Mouse (Mus musculus): ENCODE measurements at regions not wholly inside any gene's neighbourhood (a gene's known extent, or its start where the extent isn't known, plus 50 kb on each side); places are given as distances from the start of the nearest gene placed in this dataset.

DNA sequence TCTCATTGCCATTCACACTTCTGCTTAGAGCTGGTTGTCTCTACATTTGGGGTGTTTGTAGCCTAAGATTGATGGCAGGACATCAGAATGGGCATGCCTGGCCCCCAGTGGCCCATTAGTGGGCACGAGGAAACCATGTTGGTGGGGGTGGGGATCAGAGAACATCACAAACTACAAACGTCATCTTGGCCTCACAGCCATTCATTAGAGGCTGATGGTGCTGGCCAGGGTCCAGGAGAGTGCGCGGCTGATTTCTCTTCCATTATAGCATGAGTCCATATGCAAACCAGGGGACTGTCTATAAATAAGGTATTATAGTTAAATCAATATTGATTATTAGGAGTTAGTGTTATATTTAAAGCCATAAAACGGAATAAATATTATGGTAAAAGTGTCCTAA lies 67.9 kb downstream of the 3100002H09Rik start:
- DNase-seq (ENCODE audit: low read depth), result no peak

DNA sequence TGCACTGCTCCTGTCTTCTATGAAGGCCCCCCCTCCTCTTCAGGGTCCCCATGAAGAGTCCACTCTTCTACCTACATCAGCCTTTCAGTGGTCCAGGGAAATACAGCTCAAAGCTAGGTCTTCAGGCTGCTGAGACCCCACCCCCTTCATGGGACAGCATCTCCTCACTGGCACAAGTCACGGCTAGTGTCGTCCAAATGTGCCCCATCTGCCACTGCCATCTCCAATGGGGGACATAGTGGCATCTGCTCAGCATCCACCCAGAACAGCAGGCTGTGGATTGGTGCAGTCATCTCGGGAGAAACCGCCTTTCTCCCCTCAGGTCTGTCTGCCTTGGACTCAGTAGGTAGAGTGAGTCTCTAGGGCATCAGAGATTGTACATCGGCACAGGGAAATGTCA lies 72.1 kb downstream of the 3100002H09Rik start:
- no peak for DNase-seq (ENCODE audit: low read depth)

DNA sequence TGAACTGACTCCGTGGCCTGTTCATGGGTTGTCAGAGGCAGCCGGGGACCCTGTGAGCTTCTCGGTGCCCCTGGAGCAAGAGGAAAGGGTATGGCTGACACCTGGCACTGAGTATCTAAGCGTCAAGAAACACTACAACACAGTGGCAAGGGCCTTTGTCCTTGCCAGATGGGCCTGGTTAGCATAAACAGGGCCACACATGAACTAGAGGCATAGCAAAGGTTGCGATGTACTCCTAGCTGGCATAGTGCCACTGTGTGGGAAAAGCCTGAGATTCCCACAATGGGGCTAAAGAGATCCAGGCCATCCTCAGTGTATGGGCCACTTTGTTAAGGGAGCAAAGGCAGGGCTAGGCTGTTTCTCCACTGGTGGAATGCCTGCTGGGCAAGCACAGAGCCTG lies 72.9 kb downstream of the 3100002H09Rik start:
- DNase-seq (ENCODE audit: low read depth), result no peak

DNA sequence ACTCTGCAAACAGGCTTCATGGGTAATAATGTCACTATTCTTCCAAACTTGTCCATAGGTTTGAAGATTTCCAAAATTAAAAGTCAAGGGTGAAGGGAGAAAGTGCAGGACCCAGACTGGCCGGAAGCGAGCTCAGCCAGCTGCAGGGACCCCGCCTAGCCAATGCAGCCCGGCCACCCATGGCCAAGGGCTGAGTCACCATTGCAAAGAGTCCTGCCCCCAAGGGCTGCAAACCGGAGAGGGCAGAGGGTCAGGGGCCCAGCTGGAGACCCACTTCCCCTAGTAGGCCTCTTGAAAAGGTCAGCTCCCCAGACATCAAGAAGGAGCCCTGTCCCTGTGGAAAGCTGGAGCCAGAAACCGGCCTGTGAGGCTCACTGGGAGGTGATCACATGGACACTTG lies 77.0 kb downstream of the 3100002H09Rik start:
- no peak for DNase-seq (ENCODE audit: low read depth)

DNA sequence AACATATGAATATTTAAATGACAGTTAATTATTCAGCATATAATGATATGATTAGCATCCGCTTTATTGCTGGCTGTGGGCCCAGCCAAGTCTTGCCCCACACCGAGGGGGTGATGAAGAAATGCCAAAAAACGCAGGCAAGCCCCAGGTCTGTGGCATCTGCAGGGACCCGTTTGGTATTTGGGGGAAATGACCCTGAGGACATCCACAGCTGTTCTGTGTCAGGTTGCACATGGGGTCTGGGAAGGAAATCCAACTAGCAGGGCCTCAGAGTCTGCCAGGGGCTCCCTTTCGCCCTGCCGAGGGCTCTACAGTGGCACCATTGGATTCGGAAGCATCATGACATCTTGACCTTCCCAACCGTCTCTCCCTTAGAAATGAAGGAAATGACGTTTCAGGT lies 80.0 kb downstream of the 3100002H09Rik start:
- no peak for DNase-seq (ENCODE audit: low read depth)

DNA sequence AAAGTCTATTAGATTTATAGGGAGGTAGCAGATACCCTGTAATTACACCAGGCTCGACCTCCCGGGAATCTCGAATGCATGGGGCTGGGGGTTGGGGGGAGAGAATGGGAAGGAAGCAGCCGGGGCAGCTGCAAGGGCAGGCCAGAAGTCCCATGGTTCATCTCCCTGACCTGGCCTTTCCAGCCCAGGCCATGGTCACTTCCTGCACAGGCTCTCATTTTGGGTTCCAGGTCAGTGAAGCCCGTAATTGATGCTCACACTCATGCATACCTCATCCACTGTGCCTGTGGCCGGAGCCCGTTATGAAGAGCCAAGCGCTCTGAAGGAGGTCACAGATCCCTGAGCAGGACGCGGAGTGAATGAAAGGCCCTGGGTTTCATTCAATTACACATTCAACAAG lies 83.8 kb downstream of the 3100002H09Rik start:
- DNase-seq (ENCODE audit: low read depth), result no peak

DNA sequence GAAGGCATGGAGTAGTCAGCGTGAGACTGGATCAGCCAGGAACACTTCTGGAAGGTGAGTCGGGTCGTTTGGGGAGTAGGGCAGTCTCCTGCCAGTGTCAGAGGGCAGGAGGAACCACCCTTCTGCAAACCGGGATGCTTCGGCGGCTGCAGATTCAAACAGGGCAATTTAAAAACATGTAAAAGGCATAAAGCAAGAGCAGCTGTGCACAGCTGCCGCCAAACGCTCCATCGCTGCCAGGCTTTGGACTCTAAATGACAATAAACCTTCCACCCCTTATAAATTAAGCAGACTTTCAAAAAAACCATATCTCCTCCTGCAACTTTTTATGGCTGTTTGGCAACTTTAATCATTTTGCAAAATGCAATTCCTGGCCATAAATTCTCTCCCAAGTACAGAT lies 84.2 kb downstream of the 3100002H09Rik start:
- no peak for DNase-seq (ENCODE audit: low read depth)

DNA sequence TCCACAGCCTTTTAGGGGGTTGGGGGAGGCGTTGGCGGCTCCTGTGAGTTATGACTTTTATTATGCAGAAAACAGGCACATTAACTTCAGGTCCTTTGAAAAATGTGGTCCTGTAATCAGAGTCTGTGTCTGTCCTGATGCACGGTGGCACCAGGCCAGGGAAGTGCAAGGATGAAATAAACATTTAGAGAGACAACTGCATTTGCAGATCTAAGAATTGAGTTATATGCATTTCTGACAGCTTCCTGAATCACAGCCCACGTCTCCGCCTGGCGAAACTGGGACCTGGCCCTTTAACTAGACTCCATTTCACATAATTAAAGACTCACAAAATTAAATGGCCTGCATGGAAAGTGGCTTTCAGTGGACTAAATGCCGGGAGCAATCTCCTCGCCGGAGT lies 90.3 kb downstream of the 3100002H09Rik start:
- no peak for DNase-seq (ENCODE audit: low read depth)

DNA sequence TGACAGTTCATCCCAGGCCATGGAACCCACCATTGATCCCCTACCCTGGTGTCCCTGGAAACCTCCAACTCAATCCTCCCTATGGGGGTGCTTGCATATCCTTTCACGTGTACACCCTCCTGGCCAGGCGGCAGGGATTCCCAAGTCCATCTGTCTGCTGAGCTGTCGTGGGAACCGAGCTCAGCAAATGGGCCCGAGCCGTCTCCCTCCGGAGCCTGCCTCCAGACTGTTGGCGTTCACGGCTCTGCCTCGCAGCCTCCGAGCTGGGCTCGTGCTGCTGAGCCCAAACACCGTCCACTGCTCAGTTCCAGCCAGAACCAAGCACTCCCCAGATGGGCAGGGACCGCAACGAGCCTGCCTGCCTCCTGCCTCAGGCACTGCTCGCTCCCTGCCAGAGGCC lies 98.8 kb downstream of the 3100002H09Rik start:
- DNase-seq (ENCODE audit: low read depth), result no peak

DNA sequence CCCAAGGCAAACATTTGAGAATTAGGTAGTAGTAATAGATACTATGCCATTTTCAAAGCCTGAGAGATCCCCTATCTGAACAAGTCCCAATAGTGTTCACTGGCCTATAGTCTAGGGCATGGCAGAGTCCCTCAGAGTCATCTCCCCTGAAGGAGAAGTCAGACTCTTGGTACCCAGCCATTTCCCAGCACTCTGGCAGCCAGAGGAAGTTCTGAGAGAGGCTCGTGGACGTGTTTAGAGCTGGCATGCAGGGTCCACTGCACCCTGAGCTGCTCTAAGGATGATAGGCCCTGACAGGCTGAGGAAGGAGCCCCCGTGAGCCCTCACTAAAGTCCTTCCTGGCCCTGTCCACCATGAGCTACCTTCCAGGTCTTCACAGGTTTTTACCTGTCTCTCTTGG lies 99.8 kb downstream of the 3100002H09Rik start:
- DNase-seq (ENCODE audit: low read depth), result no peak

DNA sequence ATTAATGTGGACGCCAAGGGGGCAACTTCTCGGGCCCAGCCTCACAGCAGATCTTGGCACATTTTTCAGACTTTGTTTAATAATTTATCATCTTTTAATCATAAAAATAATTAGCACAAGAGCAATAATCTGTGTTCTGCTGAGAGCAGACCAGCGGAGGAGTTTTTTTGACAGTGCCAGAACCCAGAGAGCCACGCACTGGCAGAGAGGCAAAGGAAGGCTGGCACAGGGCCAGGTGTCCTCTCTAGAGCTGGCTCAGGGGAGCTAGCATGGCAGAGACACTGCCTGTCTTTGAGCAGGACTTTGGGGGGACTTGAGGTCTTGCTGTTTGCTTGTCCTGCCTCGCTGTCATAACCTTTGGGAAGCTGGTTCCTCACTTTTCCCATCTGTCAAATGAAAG lies 100.9 kb downstream of the 3100002H09Rik start:
- no peak for DNase-seq (ENCODE audit: low read depth)

DNA sequence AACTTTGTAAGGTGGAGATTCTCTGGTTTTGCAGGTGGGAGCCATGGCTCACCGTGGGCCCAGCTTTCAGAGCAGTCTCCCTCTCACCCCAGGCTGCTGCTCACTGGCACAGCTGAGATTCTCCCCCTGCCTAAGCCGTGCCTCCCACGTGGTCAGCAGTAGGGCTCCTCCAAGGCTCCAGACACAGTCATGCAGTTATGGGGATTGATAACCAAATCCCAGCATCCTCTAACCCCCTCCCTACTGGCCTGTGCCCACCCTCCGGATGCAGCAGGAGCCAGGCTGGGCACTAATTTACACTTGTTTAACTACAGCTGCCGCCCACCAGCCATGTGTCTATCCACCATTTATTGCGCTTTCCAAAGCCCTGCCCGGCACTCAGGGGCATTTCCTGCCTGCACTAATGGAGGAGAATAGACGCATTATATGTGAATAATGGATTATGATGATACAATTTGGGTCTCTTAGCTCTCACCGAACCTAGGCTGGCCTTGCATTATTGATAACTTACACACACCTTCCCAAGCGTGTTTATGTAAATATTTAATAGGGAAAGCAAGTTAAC lies 104.4 kb downstream of the 3100002H09Rik start:
- no peak for DNase-seq (ENCODE audit: low read depth)

DNA sequence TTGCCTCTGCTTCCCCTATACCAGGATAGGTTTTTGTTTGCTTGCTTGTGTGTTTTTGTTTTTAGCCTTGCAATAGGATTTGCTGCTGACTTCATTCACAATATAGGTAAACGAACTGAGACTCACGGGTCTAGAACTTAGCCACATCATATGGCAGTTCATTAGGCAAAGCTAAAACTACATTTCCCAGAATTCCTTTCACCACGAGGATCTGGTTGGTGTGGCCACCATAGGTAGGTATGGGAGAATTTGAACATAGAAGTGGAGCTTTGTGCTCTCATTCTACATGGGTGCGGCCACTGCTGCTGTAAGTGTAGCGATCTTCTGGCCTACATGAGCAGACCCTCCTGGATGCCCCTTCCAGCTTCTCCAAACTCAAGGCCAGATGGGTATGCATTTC lies 108.8 kb downstream of the 3100002H09Rik start:
- no peak for DNase-seq (ENCODE audit: low read depth)

DNA sequence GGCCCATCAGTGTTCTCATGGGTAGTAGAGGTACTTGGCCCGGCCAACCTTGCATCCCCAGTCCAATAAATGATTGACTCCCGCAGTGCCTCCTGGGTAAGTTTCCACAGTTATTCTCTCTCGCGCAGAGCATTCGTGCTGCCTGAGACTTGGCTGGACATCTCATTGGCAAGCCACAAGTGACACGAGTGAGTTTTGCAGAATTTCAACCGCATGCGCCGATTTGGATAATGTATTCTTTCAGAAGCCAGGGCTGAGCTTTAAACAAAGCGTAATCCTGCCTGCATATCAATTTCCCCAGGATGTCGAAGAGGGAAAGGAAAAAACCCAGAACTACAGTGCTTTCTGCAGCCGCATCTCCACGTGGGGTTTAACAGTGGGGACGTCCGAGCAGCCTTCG lies 112.6 kb downstream of the 3100002H09Rik start:
- no peak for DNase-seq (ENCODE audit: low read depth)

DNA sequence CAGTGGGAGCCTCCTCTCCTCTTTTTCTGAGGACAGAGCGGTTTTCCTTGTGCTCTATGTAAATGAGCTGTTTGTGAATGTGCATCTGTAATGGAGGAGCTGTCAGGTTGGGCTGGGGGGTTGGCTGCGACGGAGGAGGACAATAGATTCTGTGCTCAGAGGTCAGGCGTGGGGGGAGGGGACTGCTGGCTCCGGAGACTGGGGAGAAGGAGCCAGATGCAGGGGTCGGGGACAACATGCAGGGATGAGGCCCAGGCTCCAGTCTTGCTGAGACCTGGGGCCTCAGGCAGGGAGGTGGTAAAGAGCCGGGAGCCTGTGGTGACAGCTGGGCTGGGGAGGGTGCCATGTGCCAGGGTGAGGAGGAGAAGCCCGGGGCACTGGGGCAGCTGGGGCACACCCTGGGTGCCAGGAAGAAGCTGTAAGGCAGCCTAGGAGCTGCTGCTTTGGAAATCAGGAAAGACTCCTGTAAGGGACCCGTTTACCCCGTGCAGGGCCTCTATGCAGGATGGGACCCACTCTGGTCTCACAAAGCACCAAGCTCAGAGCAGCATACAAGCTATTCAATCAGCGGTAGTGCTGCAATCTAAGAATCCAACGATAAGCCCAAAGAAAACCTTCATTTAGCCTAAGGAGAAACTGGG lies 124.5 kb downstream of the 3100002H09Rik start:
- DNase-seq (ENCODE audit: low read depth), result no peak

DNA sequence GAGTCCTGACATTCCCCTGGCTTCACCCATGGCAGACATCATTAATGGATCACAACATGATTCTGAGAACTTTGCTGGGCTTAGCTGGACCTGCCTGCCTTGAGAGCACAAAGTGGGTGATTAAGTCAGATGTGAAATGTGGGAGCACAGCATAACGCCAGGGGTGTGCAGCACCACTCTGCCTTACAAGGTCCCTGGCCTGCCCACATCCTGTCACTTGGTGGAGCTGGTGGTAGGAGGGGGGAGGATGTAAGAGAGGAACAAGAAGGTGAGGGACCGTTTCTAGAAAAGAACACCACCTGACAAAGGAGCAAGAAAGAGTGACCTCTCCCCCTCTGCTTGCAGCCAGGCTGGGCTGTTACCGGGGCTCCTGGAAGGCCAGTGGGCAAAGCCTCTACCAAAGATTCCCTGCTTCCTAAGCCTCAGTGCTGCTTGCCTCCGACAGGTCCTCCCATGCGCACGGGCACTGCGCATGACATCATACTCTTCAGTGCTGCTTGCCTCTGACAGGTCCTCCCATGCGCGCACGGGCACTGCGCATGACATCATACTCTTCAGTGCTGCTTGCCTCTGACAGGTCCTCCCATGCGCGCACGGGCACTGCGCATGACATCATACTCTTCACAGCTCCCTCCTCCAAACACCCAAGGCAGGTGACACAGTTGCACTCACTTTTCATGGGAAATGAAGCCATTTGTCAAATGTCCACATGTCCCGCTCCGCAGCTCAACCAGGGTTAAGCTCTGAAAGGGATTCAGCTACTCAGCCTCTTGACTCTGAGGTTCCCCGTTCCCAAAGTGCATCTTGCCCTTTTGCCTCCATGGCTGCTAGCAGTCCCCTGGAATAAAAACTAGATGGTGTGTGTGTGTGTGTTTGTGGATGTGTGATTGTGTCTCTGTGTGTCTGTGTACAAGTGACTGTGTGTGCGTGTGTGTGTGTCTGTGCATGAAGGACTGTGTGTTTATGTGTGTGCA lies 125.7 kb downstream of the 3100002H09Rik start:
- DNase-seq (ENCODE audit: low read depth), result no peak

DNA sequence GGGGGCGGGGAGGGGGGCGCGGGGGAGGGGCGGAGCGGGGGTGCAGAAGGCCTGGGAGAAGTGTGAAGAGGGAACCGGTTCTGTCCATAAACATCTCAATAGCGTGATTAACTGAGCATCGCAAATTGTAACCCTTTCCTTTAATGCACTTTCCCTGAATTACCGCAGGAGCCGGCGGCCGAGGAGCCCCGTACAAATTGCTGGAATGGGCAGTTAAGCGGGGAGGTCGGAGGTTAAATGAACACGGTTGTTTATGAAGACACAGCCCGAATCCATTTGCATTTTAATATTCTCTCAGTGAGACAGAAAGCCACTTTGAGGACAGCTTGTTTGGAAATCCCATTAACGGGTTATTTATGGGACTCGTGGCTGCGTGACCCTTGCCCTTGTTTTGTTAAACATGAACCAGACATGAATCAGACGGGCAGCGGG lies 132.7 kb downstream of the 3100002H09Rik start:
- no peak for DNase-seq (ENCODE audit: low read depth)

DNA sequence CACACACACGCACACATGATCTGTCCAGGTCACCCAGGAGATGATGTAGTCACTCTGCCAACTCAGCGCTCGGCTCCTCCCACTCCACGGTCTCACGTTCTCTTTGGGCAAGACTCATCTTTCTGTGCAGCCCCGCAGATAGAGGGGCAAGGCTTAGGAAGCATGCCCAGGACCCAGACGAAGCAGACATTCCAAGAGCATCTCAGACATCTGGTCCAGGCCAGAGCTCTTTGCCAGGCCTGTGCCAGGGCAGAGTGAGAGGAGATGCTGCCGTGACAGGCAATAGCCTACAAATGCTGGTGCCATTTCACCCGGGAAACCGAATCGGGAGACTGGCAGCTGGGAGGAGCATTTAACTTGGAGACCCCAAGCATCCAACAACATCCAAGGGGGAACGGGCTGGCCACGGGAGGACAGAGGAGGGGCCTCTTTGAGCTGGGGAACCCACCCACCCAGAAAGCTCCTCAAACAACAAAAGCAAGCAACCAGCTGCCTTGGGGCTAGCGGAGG lies 133.2 kb downstream of the 3100002H09Rik start:
- no peak for DNase-seq (ENCODE audit: low read depth)

DNA sequence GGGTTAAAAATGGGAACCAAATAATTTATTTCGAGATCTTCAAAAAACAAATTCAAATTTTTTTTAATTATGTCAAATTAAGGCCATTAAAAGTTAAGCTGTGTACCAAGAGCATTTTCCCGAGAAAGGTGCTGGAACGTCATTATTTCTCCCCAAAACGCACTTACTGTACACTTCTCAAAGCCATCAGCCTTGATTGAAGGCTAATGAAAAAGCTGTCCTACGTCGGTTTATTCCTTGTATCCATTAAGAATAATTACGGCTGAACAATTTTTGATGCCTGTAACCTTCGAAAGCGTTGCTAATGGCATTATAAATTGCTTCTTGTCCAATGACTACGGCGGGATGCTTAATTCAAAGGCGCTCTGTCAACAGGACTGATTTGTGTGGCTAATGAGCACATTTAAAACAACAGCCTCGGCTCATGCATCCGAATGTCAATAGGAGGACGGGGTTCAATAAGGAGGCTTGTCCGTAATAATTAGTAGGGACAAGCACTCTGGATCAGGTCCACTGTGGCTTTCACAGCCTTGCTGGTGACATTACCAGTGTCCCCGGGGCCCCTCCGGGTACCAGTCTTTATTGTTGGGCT lies 145.3 kb downstream of the 3100002H09Rik start:
- no peak for DNase-seq (ENCODE audit: low read depth)

DNA sequence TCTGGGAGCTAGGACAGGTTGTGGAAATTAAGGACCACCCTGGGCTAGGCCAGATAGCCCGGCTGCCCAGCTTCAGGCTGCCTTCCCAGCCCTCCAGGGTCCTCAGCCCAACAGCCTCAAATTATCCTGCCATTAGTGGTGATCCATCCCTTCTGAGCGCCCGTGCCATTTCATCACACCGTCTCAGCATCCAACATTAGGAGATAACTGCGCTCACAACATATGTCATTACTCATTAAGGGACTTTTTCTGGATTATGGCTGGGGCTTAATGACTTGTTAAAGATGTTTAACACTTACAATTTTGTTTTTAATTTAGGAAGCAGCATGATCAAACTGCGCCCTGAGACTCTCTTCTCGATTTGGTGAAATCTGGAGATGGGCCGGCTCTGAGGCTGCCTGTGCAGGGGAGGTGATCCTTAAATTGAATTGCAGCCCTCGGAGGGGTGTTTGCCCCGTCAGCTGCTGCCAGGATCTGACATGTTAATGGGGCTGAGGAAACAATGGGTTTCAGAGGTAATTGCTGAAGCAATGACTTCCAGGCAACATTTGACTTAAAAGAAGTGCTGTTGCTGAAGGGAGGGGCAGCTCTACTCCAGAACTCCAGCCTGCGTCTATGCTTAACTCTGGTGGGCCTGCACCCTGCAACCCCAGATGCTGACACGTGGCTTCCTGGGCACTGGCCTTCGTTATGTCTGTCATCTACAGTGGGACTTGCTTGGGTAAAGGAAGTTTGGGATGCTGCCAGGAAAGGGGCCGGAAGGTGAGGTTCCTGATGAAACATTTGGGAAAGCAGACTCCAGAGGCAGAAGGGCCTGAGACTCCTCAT lies 154.9 kb downstream of the 3100002H09Rik start:
- no peak for DNase-seq (ENCODE audit: low read depth)

DNA sequence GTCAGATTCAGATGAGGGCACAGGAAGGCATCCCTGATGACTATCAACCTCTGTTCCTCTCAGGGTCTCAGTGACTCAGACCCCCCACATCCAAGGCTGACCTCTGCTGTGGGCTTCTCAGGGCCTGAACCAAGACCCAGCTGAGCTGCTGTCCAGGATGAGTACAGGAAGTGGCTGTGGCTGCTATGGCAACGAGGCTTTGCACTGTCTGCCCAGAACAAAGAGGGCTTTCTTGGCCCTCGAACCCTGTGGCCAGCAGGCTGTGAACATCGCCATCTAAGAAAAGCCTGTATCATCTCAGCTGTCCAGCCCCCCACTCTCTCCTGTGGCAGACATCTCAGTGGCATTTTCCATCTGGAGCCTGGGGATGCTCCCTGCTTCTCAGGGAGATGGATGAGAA lies 159.5 kb downstream of the 3100002H09Rik start:
- DNase-seq (ENCODE audit: low read depth), result no peak

DNA sequence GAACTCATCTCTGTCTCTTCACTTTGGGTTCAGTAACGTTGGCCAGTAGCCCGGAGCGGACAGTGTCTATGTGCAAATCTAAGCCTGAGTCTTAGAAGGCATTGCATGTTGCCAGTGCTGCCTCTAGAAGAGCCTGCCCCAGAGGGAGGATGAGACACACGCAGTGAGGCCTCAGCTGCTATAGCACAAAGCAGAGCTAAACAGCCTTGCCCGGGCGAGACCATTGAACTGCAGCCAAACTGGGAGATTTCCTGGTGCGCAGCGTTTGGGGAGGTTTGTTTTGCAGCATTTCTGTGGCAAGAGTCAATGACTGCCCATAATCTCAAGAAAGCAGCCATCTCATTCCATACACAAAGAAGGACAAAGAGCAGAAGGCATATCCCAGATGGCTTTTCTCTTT lies 164.0 kb downstream of the 3100002H09Rik start:
- DNase-seq (ENCODE audit: low read depth), result no peak
